Mouse (Mus musculus): Measurements from ENCODE around the gene Tas2r143. TPM values are rescaled to one million over a fixed set of nuclear protein-coding genes. Genes with fewer than 3 reads are reported as not detected.

Gene Tas2r143
- 0.60 to 1.0 TPM (median 0.86 TPM) in 3 of 4 replicates, not detected in the other for total RNA-seq (2023; ENCODE audit: inconsistent age)

GRCm38 (mm10) chr6:42399938-42400337 lies at the start of gene Tas2r143:
Gene Tas2r143, plus strand, starts transcription at chr6:42400238.

GRCm38 (mm10) chr6:42372816-42373547 lies 27.1 kb upstream of the Tas2r143 start, which contains the start of gene Epha1:
Gene Epha1, minus strand, starts transcription at chr6:42373268.

GRCm38 (mm10) chr6:42405134-42405533 lies 5.1 kb downstream of the Tas2r143 start, which contains the start of gene Tas2r135:
Gene Tas2r135, plus strand, starts transcription at chr6:42405434.

GRCm38 (mm10) chr6:42434446-42434845 lies 34.4 kb downstream of the Tas2r143 start, which contains the start of gene Tas2r126:
Gene Tas2r126, plus strand, starts transcription at chr6:42434535.

Other genes starting within 250 kb of the Tas2r143 start
- not detected in 4 replicates for gene Tas2r144, start 184.9 kb upstream of the Tas2r143 start, total RNA-seq (2023; ENCODE audit: inconsistent age)
- gene Gstk1, start 154.3 kb upstream of the Tas2r143 start, total RNA-seq (2023; ENCODE audit: inconsistent age), result 7.1 to 9.4 TPM (median 7.4 TPM) in 4 replicates
- gene Tmem139, start 138.3 kb upstream of the Tas2r143 start, total RNA-seq (2023; ENCODE audit: inconsistent age), result not detected in 4 replicates
- 119 to 124 TPM (median 122 TPM) in 4 replicates for gene Casp2, start 135.3 kb upstream of the Tas2r143 start, total RNA-seq (2023; ENCODE audit: inconsistent age)
- gene Clcn1, start 113.6 kb upstream of the Tas2r143 start, total RNA-seq (2023; ENCODE audit: inconsistent age), result 1.4 to 2.7 TPM (median 1.7 TPM) in 4 replicates
- gene Fam131b, start 75.6 kb upstream of the Tas2r143 start, total RNA-seq (2023; ENCODE audit: inconsistent age), result 0.13 TPM in 1 of 4 replicates, not detected in the others
- 73.9 to 79.6 TPM (median 78.8 TPM) in 4 replicates for gene Zyx, start 50.6 kb upstream of the Tas2r143 start, total RNA-seq (2023; ENCODE audit: inconsistent age)
- 0.22 TPM in 1 of 4 replicates, not detected in the others for gene Epha1, start 27.0 kb upstream of the Tas2r143 start, total RNA-seq (2023; ENCODE audit: inconsistent age)
- 0.81 TPM in 1 of 4 replicates, not detected in the others for gene Tas2r135, start 5.2 kb downstream of the Tas2r143 start, total RNA-seq (2023; ENCODE audit: inconsistent age)
- gene Tas2r126, start 34.3 kb downstream of the Tas2r143 start, total RNA-seq (2023; ENCODE audit: inconsistent age), result 0.78 TPM in 1 of 4 replicates, not detected in the others
- gene Olfr458, start 65.0 kb downstream of the Tas2r143 start, total RNA-seq (2023; ENCODE audit: inconsistent age), result not detected in 4 replicates
- gene Olfr457, start 76.1 kb downstream of the Tas2r143 start, total RNA-seq (2023; ENCODE audit: inconsistent age), result not detected in 4 replicates
- gene Olfr456, start 87.0 kb downstream of the Tas2r143 start, total RNA-seq (2023; ENCODE audit: inconsistent age), result not detected in 4 replicates
- not detected in 4 replicates for gene Olfr455, start 147.3 kb downstream of the Tas2r143 start, total RNA-seq (2023; ENCODE audit: inconsistent age)
- not detected in 4 replicates for gene Tcaf3, start 197.5 kb downstream of the Tas2r143 start, total RNA-seq (2023; ENCODE audit: inconsistent age)
- gene Tcaf2, start 245.0 kb downstream of the Tas2r143 start, total RNA-seq (2023; ENCODE audit: inconsistent age), result not detected in 4 replicates

Measured in B cell, adult (primary cell).